Mouse (Mus musculus) frontal cortex, adult 2 months (tissue): Measurements from ENCODE around the gene Ddx17. TPM values are rescaled to one million over a fixed set of nuclear protein-coding genes. Genes with fewer than 3 reads are reported as not detected.

Source experiments
- polyA plus RNA-seq: library from polyadenylated mRNA; depleted of rRNA; stranded (reverse); fragments of >200 nt; gene quantifications from 2 replicates; pipeline ENCODE4 v1.2.3, GENCODE M21; 2012; rRNA removed

Gene Ddx17
- polyA plus RNA-seq, 1 experiment: 674 TPM

Other genes with a start within 250 kb of the Ddx17 start
- gene Pla2g6, start 218.4 kb downstream of the Ddx17 start, polyA plus RNA-seq: 31.8 and 32.9 TPM in 2 replicates
- 0.62 and 1.1 TPM in 2 replicates for gene Maff, start 200.1 kb downstream of the Ddx17 start, polyA plus RNA-seq
- gene Tmem184b, start 143.2 kb downstream of the Ddx17 start, polyA plus RNA-seq: 73.0 and 78.2 TPM in 2 replicates
- 195 and 198 TPM in 2 replicates for gene Csnk1e, start 91.2 kb downstream of the Ddx17 start, polyA plus RNA-seq
- 169 and 176 TPM in 2 replicates for gene Kcnj4, start 41.5 kb downstream of the Ddx17 start, polyA plus RNA-seq
- 1.6 TPM in 2 replicates for gene Kdelr3, start 30.3 kb downstream of the Ddx17 start, polyA plus RNA-seq
- 2.3 and 3.4 TPM in 2 replicates for gene Dmc1, start 58.4 kb upstream of the Ddx17 start, polyA plus RNA-seq
- 15.8 and 19.0 TPM in 2 replicates for gene Fam227a, start 112.2 kb upstream of the Ddx17 start, polyA plus RNA-seq
- gene Cby1, start 112.5 kb upstream of the Ddx17 start, polyA plus RNA-seq: 39.3 and 45.0 TPM in 2 replicates
- 92.3 and 97.1 TPM in 2 replicates for gene Tomm22, start 124.1 kb upstream of the Ddx17 start, polyA plus RNA-seq
- gene Josd1, start 141.2 kb upstream of the Ddx17 start, polyA plus RNA-seq: 53.0 and 53.8 TPM in 2 replicates
- 45.0 and 46.6 TPM in 2 replicates for gene Gtpbp1, start 144.1 kb upstream of the Ddx17 start, polyA plus RNA-seq
- gene Sun2, start 195.8 kb upstream of the Ddx17 start, polyA plus RNA-seq: 28.1 and 30.4 TPM in 2 replicates
- gene Dnal4, start 231.1 kb upstream of the Ddx17 start, polyA plus RNA-seq: 84.6 and 85.4 TPM in 2 replicates